Comparison of ENCODE assay signal across 21 mouse cellular contexts in the genomic region with DNA sequence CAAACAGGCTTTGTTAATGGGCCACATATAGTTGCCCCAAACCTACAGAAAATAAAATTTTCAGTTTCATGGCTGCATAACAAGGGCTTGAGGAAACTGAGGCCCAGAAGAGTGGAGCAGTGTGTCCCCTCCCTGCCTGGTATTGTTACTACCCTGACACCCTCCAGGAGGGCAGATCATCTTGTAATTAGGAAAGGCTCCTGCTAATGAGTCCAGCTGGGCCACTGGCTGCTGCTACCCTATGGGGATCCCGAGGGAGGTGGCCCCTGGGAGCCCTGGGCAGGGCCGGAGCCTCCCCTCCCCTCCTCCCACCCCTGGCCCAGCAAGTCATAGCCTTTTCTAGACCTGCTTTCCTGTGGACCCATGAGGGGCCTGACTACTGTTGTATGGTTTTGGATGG. TPM values are rescaled to one million over a fixed set of nuclear protein-coding genes. Genes with fewer than 3 reads are reported as not detected.
A peak's percentile ranks its signal among the peaks of the same experiment; 100 is the strongest.
DNase-seq lines count a peak whose midpoint lies in the region; ATAC-seq and TF ChIP-seq lines count a peak whose summit lies in the region.
"Had no signal": no experiment of that assay in that cellular context is flagged by ENCODE, and none has a peak within 500 bp of the region (broad histone marks: within the 10 kb centered on the region; RNA-seq: fewer than 3 reads in every experiment).

No protein-coding gene starts in this region.

- no peaks in the 10 kb centered on the region for H3K9me3 ChIP-seq in hindbrain, embryonic 10.5 days
- no peaks in the 10 kb centered on the region for H3K9me3 ChIP-seq in hindbrain, embryonic 13.5 days
- H3K9me3 ChIP-seq in midbrain, embryonic 11.5 days (ENCODE audit: control insufficient read depth, low read length), result no peaks in the 10 kb centered on the region
- H3K9me3 ChIP-seq in midbrain, embryonic 16.5 days (replicated peaks; ENCODE audit: control insufficient read depth, low read length, poor library complexity, severe bottlenecking), result no peaks in the 10 kb centered on the region
- H3K9me3 ChIP-seq in E14TG2a.4 (ENCODE audit: low read length), result no peaks in the 10 kb centered on the region
- H3K9me3 ChIP-seq: embryonic facial prominence, embryonic 12.5 days; hindbrain, embryonic 15.5 days; kidney, embryonic 15.5 days; limb, embryonic 13.5 days; liver, embryonic 15.5 days had no signal

- no peaks in the 10 kb centered on the region for H3K27me3 ChIP-seq in hindbrain, embryonic 10.5 days (ENCODE audit: insufficient read depth, poor library complexity, severe bottlenecking)
- H3K27me3 ChIP-seq in hindbrain, embryonic 13.5 days, result no peaks in the 10 kb centered on the region
- no peaks in the 10 kb centered on the region for H3K27me3 ChIP-seq in midbrain, embryonic 11.5 days (ENCODE audit: control insufficient read depth, insufficient read depth, low read length)
- H3K27me3 ChIP-seq in midbrain, embryonic 16.5 days (ENCODE audit: control insufficient read depth, insufficient read depth, low read depth, low read length), result no peaks in the 10 kb centered on the region
- no peaks in the 10 kb centered on the region for H3K27me3 ChIP-seq in E14TG2a.4 (ENCODE audit: insufficient read depth, low read length)
- H3K27me3 ChIP-seq: embryonic facial prominence, embryonic 12.5 days; hindbrain, embryonic 15.5 days; kidney, embryonic 15.5 days; limb, embryonic 13.5 days; liver, embryonic 15.5 days; Patski had no signal

- H3K9ac ChIP-seq in hindbrain, embryonic 13.5 days, result no peak overlapping the region
- no peak overlapping the region for H3K9ac ChIP-seq in midbrain, embryonic 11.5 days (ENCODE audit: low read length)
- H3K9ac ChIP-seq in midbrain, embryonic 16.5 days (ENCODE audit: low read depth, low read length), result no peak overlapping the region
- H3K9ac ChIP-seq: embryonic facial prominence, embryonic 12.5 days; hindbrain, embryonic 15.5 days; kidney, embryonic 15.5 days; limb, embryonic 13.5 days; liver, embryonic 15.5 days had no signal

- ATAC-seq in hindbrain, embryonic 13.5 days (ENCODE audit: low FRiP score), result no peak
- ATAC-seq in midbrain, embryonic 11.5 days (ENCODE audit: low FRiP score), result peak; percentile 44; the same call in 1 of the 2 replicates
- no peak for ATAC-seq in midbrain, embryonic 16.5 days
- ATAC-seq in erythroid progenitor cell, adult 5-6 weeks (replicated peaks; ENCODE audit: low FRiP score, poor library complexity, severe bottlenecking), result no peak
- ATAC-seq: Patski had no signal

- 62% methylated on average over 2 of the region's 2 CpGs for WGBS in hindbrain, embryonic 10.5 days
- WGBS in hindbrain, embryonic 13.5 days, result 40% methylated on average over 2 of the region's 2 CpGs
- 61% methylated on average over 2 of the region's 2 CpGs for WGBS in midbrain, embryonic 11.5 days
- 40% methylated on average over 2 of the region's 2 CpGs for WGBS in midbrain, embryonic 16.5 days
- WGBS in bone marrow, adult 2 months, result 66% methylated on average over 2 of the region's 2 CpGs

- H3K4me1 ChIP-seq in hindbrain, embryonic 10.5 days (replicated peaks), result peaks cover 23% of the 10 kb centered on the region
- peaks cover 13% of the 10 kb centered on the region for H3K4me1 ChIP-seq in hindbrain, embryonic 13.5 days (replicated peaks)
- no peaks in the 10 kb centered on the region for H3K4me1 ChIP-seq in midbrain, embryonic 11.5 days (ENCODE audit: control insufficient read depth, insufficient read depth, low read length)
- H3K4me1 ChIP-seq in midbrain, embryonic 16.5 days (ENCODE audit: control insufficient read depth, insufficient read depth, low read length), result no peaks in the 10 kb centered on the region
- H3K4me1 ChIP-seq in E14TG2a.4 (replicated peaks; ENCODE audit: low read depth, low read length), result peaks cover 32% of the 10 kb centered on the region
- H3K4me1 ChIP-seq in bone marrow, adult 2 months (ENCODE audit: control insufficient read depth, insufficient read depth, low read length), result peaks cover 6% of the 10 kb centered on the region; the same call in 1 of the 2 replicates

- no peak overlapping the region for H3K4me3 ChIP-seq in hindbrain, embryonic 10.5 days
- no peak overlapping the region for H3K4me3 ChIP-seq in hindbrain, embryonic 13.5 days
- no peak overlapping the region for H3K4me3 ChIP-seq in midbrain, embryonic 11.5 days (ENCODE audit: low read depth, low read length)
- no peak overlapping the region for H3K4me3 ChIP-seq in midbrain, embryonic 16.5 days (ENCODE audit: low read depth, low read length)
- H3K4me3 ChIP-seq in E14TG2a.4 (replicated peaks; ENCODE audit: low read length), result peak overlapping the region; percentile 64
- no peak overlapping the region for H3K4me3 ChIP-seq in bone marrow, adult 2 months (replicated peaks; ENCODE audit: control insufficient read depth, low read depth, low read length)
- H3K4me3 ChIP-seq: embryonic facial prominence, embryonic 12.5 days; hindbrain, embryonic 15.5 days; kidney, embryonic 15.5 days; limb, embryonic 13.5 days; liver, embryonic 15.5 days; myocyte had no signal

- H3K4me2 ChIP-seq in hindbrain, embryonic 13.5 days, result no peak overlapping the region
- H3K4me2 ChIP-seq in midbrain, embryonic 11.5 days, result no peak overlapping the region
- H3K4me2 ChIP-seq in midbrain, embryonic 16.5 days (ENCODE audit: low read length), result no peak overlapping the region
- H3K4me2 ChIP-seq: embryonic facial prominence, embryonic 12.5 days; hindbrain, embryonic 15.5 days; kidney, embryonic 15.5 days; limb, embryonic 13.5 days; liver, embryonic 15.5 days had no signal

- no peak for DNase-seq in hindbrain, embryonic 10.5 days (ENCODE audit: low spot score)
- DNase-seq in midbrain, embryonic 11.5 days (ENCODE audit: low spot score, missing footprints), result no peak
- DNase-seq: adrenal gland, adult 8-10 months; cerebellum, adult 9-10 months; spleen, adult 18-20 months had no signal

- no peaks in the 10 kb centered on the region for H3K36me3 ChIP-seq in hindbrain, embryonic 10.5 days
- H3K36me3 ChIP-seq in hindbrain, embryonic 13.5 days, result no peaks in the 10 kb centered on the region
- no peaks in the 10 kb centered on the region for H3K36me3 ChIP-seq in midbrain, embryonic 11.5 days (ENCODE audit: control insufficient read depth, insufficient read depth, low read length)
- no peaks in the 10 kb centered on the region for H3K36me3 ChIP-seq in midbrain, embryonic 16.5 days (ENCODE audit: control insufficient read depth, insufficient read depth, low read length)
- H3K36me3 ChIP-seq in E14TG2a.4 (ENCODE audit: insufficient read depth, low read length), result peaks cover 6% of the 10 kb centered on the region; the same call in 1 of the 2 replicates
- H3K36me3 ChIP-seq: embryonic facial prominence, embryonic 12.5 days; hindbrain, embryonic 15.5 days; kidney, embryonic 15.5 days; limb, embryonic 13.5 days; liver, embryonic 15.5 days had no signal

- TF ChIP-seq POLR2A in bone marrow, adult 2 months (IDR thresholded peaks at IDR 0.05; ENCODE audit: borderline replicate concordance, control insufficient read depth, low read depth, low read length), result no peak

- peak overlapping the region; percentile 29; the same call in 1 of the 2 replicates for H3K27ac ChIP-seq in hindbrain, embryonic 10.5 days
- no peak overlapping the region for H3K27ac ChIP-seq in hindbrain, embryonic 13.5 days
- H3K27ac ChIP-seq in midbrain, embryonic 11.5 days (ENCODE audit: low read depth, low read length), result no peak overlapping the region
- no peak overlapping the region for H3K27ac ChIP-seq in midbrain, embryonic 16.5 days (ENCODE audit: low read length)
- H3K27ac ChIP-seq in bone marrow, adult 2 months (ENCODE audit: control insufficient read depth, insufficient read depth, low read depth, low read length, poor library complexity), result peak overlapping the region; percentile 41; the same call in 1 of the 2 replicates
- H3K27ac ChIP-seq: embryonic facial prominence, embryonic 12.5 days; hindbrain, embryonic 15.5 days; kidney, embryonic 15.5 days; limb, embryonic 13.5 days; liver, embryonic 15.5 days had no signal

- no peak for TF ChIP-seq CTCF in E14TG2a.4 (conservative IDR thresholded peaks at IDR 0.05; ENCODE audit: low read length)
- TF ChIP-seq CTCF in bone marrow, adult 2 months (IDR thresholded peaks at IDR 0.05; ENCODE audit: control insufficient read depth, insufficient read depth, low read length), result no peak

RNA-seq across cellular contexts. Expression of gene Stk10, which starts 47.9 kb away (rescaled TPM):
- 3.0 TPM in 2 replicates for polyA plus RNA-seq in hindbrain, embryonic 10.5 days (2016; fragmentation: Nextera tagmentation; extraction: Ambion mirVana)
- polyA plus RNA-seq in hindbrain, embryonic 13.5 days (2015; fragmentation: Nextera tagmentation; extraction: Ambion mirVana), result 2.1 TPM in 2 replicates
- 0.58 and 0.67 TPM in 2 replicates for polyA plus RNA-seq in midbrain, embryonic 11.5 days (2014; fragmentation: Nextera tagmentation; extraction: Ambion mirVana)
- polyA plus RNA-seq in midbrain, embryonic 16.5 days (2015; fragmentation: Nextera tagmentation; extraction: Ambion mirVana), result 1.2 and 1.7 TPM in 2 replicates
- polyA plus RNA-seq in bone marrow, adult 2 months (2011; ENCODE audit: insufficient read depth, insufficient read length, low replicate concordance, missing spikeins), result 17.6 and 23.9 TPM in 2 replicates
- total RNA-seq in erythroid progenitor cell, adult 5-6 weeks (2015; ENCODE audit: low replicate concordance), result 14.3 and 15.1 TPM in 2 replicates
- 8.3 and 10.0 TPM in 2 replicates for total RNA-seq in erythroid progenitor cell, adult 5-6 weeks (2017; ENCODE audit: low replicate concordance)

RNA-seq across cellular contexts. Expression of gene Efcab9, which starts 49.1 kb away (rescaled TPM):
- polyA plus RNA-seq in hindbrain, embryonic 10.5 days (2016; fragmentation: Nextera tagmentation; extraction: Ambion mirVana), result 0.45 TPM in 1 of 2 replicates, not detected in the other
- polyA plus RNA-seq in hindbrain, embryonic 13.5 days (2015; fragmentation: Nextera tagmentation; extraction: Ambion mirVana), result not detected in 2 replicates
- polyA plus RNA-seq in midbrain, embryonic 11.5 days (2014; fragmentation: Nextera tagmentation; extraction: Ambion mirVana), result 0.23 TPM in 1 of 2 replicates, not detected in the other
- not detected in 2 replicates for polyA plus RNA-seq in midbrain, embryonic 16.5 days (2015; fragmentation: Nextera tagmentation; extraction: Ambion mirVana)
- not detected in 2 replicates for polyA plus RNA-seq in bone marrow, adult 2 months (2011; ENCODE audit: insufficient read depth, insufficient read length, low replicate concordance, missing spikeins)
- total RNA-seq in erythroid progenitor cell, adult 5-6 weeks (2015; ENCODE audit: low replicate concordance), result not detected in 2 replicates
- total RNA-seq in erythroid progenitor cell, adult 5-6 weeks (2017; ENCODE audit: low replicate concordance), result not detected in 2 replicates
- total RNA-seq: common myeloid progenitor, adult 5-6 weeks; heart, adult 8-10 months; left cerebral cortex, postnatal 10 days had no signal
- polyA plus RNA-seq: neural tube, embryonic 14.5 days had no signal

Comparison
In these comparisons a context has a peak if more than half of its experiments do, and no peak if none do; other contexts are left out.
1. H3K27ac ChIP-seq: peak in hindbrain, embryonic 10.5 days (single experiment) and bone marrow, adult 2 months (single experiment); none in hindbrain, embryonic 13.5 days (single experiment), midbrain, embryonic 11.5 days (single experiment) and midbrain, embryonic 16.5 days (single experiment).